Mouse (Mus musculus): Measurements from ENCODE around the gene Rnf225.
"Not testable (repeated sequence)": the region's sequence is repeated elsewhere in the genome, so short reads cannot be mapped to it uniquely, and the experiment has no call there.

- TF ChIP-seq CTCF (conservative IDR thresholded peaks at IDR 0.05; ENCODE audit: low read length); NANOG (IDR thresholded peaks at IDR 0.05; ENCODE audit: borderline replicate concordance, low read length); POU5F1 (IDR thresholded peaks at IDR 0.05; ENCODE audit: borderline replicate concordance, low read length): not testable (repeated sequence)
Observed at GRCm38 (mm10) chr7:12937254-12937803, 10.1 kb downstream of the Rnf225 start.

Data from E14TG2a.4 (cell line).